Mouse (Mus musculus): Measurements from ENCODE around the gene Strbp. TPM values are rescaled to one million over a fixed set of nuclear protein-coding genes. Genes with fewer than 3 reads are reported as not detected.

The Strbp gene
- total RNA-seq, 2 experiments from 2014 or later: 48.2 to 68.0 TPM

- DNase-seq: no peak
Measured at GRCm38 (mm10) chr2:37704141-37704760, 592 bp upstream of the Strbp start.

DNA sequence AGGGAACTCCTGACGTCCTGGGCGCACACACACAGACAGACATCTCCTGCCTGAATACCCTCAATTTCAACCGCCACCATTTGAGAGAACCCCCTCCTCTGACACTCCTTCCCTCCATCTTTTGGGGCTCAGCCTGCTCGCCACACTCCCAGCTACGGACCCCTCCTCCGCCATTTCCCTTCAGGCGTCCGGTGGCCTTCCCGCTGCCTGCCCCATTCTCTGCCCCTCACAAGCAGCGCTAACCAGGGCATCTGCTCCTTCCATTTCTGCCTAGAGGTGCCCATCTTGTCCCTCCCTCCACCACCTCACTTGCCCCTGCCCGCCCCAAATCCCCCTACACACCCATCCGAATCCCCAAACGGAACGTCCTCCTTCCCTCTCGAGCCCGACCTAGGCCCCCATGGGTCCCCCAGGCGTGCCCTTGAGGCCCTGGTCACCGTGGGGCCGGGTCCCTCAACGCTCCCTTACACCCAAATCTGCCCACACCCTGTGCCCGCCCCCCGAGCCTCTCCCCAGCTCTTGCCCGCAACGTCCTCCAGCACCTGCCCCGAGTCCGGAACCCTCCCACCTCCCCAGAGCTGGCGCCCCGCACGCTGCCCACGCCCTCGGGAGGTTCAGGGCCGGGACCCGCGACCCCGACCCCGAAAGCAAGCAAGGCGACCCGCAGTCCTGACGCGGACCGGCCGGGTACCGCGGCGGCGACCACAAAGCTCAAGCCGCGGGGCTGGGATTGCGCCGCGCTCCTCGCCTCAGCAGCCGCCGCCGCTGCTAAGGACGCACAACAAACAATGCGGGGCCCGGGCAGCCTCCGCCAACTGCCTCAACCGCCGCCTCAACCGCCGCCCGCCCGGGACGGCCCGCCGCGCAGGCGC, 1.1 kb downstream of the Strbp start:
- DNase-seq: peak; percentile 38 to 58

GRCm38 (mm10) chr2:37689064-37689615, 14.5 kb downstream of the Strbp start:
- DNase-seq: no peak

DNA sequence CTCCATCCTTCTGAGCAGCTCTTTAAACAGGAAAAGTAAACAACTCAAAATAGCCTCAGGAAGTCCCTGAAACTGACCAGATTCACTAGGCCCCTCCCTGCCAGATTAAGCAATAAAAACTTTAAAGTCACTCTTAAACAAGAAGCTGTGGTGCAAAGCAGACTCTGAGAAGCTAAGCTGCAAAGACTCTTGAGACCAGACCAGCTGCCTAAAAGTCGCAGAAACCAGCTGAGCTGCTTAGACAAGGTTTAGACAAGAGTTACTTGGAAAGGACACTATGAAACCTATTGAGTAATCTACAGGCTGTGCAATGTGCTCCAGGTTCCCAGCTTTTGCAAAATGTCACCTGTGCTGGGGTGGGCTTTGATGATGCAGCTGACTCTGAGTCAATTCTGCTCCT, 16.6 kb downstream of the Strbp start:
- DNase-seq: no peak

DNA sequence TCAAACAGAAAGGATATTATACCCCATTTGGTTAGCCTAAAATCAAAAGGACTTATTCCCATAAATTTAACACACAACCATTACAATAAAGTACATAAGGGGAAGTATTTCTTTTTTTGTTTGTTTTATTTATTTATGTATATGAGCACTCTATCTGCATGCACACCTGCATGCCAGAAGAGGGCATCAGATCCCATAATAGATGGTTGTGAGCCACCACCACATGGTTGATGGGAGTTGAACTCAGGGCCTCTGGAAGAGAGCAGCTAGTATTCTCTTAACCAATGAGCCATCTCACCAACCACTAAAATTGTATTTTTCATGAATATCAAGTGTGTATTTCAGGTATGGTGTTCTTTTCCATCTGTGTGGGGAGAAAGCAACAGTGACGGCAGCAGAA, 18.8 kb downstream of the Strbp start:
- no peak for DNase-seq

GRCm38 (mm10) chr2:37682197-37682811, 21.4 kb downstream of the Strbp start:
- peak in 1 of 2 experiments; percentile 20 for DNase-seq

DNA sequence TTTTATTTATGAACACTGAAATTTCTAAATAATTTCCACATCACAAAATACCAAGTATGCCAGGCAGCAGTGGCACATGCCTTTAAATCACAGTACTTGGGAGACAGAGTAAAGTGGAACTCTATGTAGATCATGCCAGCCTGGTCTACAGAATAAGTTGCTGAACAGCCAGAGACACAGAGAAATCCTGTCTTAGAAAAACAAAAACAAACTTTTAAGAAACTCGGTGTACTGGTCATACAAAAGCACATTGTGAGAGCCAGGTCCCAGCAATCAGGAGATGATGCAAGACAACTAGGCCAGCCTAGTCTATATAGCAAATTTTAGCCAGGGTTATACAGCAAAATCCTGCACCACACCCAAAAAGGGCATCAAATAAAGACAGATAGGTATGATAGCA, 52.6 kb downstream of the Strbp start:
- no peak for DNase-seq

- DNase-seq: no peak
Measured at GRCm38 (mm10) chr2:37649590-37649989, 54.1 kb downstream of the Strbp start.

GRCm38 (mm10) chr2:37648966-37649365, 54.7 kb downstream of the Strbp start:
- DNase-seq: no peak

DNA sequence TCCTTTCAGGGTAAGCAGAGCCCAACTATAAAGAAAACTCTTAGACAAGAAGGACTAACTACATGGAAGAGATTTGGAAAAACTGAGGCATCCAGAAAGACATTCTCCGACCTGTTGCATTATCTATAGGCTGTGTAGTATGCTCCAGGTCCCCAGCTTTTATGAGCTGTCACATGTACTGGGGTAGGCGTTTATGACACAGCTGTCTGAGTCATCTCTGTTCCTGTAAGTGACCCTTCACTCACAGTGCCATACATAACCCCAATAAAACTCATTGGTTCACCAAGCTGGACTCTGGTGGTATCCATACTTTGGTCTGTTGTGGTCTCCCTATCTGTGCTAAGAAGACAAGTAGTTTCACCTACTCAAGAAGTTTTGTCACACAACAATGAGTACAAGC, 80.3 kb downstream of the Strbp start:
- DNase-seq: no peak

GRCm38 (mm10) chr2:37587919-37588318, 115.7 kb downstream of the Strbp start:
- no peak for DNase-seq

DNA sequence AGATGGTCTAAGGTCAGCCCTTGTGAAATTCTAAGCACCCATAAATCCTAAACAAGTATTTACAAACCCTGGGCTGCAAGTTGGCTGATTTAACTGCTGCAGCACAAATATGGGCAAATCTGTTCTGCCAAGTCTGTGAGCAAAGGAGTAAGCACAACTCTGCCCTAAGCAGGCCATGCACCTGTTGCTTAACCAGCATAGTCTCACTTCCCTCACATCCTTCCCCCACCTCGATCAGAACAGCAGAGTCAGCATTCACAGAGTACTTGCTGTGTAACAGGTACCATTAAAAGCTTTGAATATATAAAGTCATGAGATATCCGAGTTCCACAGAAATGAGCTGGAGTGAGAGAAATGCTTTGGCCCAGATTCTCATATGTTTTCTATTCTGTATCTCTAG, 125.5 kb downstream of the Strbp start:
- no peak for DNase-seq

GRCm38 (mm10) chr2:37576661-37577060, 127.0 kb downstream of the Strbp start:
- no peak for DNase-seq

DNA sequence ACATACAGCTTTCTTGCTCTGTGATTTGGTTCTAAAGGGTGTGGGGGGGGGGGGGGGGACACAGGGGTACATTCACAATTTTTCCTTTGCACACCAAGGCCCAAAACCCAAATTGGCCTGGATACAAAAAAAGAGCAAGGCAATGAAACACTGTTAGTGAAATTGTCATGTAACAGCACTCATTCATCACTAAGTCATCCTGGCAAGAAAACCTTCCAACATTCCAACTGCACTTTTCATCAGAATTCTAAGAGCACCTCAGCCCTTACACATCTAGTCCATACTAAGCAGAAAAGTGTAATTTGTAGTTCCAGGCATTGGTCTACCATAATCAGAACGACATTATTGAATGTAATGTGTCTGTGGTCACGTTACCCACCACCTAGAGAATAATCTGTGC, 131.5 kb downstream of the Strbp start:
- DNase-seq: no peak

DNA sequence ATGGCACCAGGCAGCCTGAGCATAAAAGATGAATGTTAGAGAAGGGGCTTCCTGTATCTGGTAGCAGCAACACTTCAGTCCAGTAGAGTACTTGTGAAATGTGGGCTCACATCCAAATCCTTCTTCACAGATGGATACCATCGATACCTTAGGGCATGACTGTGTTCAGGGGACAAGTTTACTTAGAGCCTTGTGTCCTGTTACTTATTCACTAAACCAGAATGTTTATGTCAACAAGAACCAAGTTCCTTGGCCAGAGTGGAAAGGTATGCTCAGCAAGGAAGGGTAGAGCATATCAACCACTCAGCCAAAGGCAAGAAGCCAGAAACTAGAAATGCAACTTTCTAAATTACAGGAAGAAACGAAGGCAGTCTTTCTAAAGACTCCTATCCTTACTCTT, 133.0 kb downstream of the Strbp start:
- DNase-seq: no peak

DNA sequence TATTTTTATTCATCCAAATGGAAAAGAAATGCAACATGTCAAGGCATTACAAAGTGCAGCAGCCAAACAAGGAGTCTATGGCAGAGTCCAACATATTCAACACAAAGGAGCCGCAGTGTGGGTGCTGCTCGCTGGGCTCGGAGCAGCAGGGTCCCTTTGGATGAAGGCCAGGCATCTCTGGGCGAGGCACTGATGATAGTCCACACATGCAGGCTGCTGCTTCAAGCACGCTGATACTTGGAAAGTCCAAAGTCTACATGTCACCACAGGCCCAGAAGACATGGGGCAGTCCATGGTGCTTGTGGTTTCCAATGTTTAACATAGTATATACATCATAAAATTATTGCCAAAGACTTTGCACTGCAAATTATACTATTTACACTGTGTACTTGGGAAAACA, 133.8 kb downstream of the Strbp start:
- DNase-seq: no peak

DNA sequence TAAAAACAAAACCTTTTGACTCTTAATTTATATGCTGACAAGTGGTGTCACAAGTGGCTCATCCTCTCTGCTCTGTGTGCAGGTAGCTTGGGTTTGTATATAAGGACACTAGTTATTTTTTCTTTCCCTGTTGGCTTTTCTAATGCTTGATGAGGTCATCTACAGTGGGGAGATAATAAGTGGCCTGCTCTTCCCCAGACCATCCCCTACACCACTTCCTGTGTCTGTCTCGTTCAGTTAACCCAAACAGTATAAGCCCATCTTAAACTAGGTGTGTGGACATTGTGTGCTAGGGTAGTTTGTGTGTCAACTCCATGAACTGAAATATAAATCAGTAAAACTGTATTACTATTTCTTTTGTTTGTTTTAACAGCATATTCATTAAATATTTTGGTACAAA, 137.6 kb downstream of the Strbp start:
- no peak for DNase-seq

- no peak for DNase-seq
Measured at GRCm38 (mm10) chr2:37565579-37565978, 138.1 kb downstream of the Strbp start.

DNA sequence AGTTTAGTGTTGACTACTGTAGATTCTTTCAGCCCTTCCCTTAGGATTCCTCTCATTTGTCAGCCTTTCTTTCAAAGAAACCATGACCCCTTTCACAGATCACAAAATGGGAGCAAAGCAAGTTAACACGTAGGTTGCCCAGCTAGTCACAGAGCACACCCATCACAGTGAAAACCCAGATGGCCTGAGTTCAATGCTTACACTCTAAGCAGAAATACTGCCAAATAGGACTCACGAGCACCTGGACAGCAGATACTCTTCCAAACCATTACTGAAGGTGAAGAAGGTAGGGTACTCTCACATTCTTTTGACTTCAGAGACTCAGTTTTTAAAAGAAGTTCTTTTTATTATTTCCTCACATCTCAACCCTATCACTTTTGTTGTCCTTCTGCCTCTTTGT, 147.3 kb downstream of the Strbp start:
- no peak for DNase-seq

GRCm38 (mm10) chr2:37549346-37550012, 154.2 kb downstream of the Strbp start:
- peak in 1 of 2 experiments; percentile 11 for DNase-seq

DNA sequence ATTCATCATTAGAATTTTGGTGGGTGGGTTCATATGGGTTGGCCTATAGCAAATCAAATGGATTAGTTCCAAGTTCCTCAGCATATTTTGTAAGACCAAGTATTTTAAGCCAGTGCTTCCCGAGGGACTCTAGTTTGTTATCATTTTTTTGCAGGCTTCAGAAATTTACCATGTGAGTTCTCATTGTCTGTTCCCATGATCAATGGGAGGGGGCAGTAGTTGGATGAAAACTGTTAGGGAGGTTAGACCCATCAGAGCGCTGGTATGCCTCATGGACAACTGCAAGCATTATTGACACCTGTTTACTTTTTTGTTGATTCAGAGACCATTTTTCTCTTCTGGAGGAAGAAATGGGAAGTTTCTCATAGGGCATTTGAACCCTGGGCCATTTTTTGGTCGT, 172.0 kb downstream of the Strbp start:
- no peak for DNase-seq

GRCm38 (mm10) chr2:37530766-37531165, 172.9 kb downstream of the Strbp start:
- DNase-seq: no peak
